Mouse (Mus musculus): ENCODE data around the gene Sv2a.

- no peak for TF ChIP-seq CTCF (IDR thresholded peaks at IDR 0.05; ENCODE audit: borderline replicate concordance, extremely low read depth, insufficient read depth, insufficient read length)
- TF ChIP-seq POLR2A (IDR thresholded peaks at IDR 0.05; ENCODE audit: borderline replicate concordance, extremely low read depth, insufficient read depth, insufficient read length, poor library complexity, severe bottlenecking): no peak
Observed at GRCm38 (mm10) chr3:96170276-96170675, 10.7 kb upstream of the Sv2a start.

Data from brain, embryonic 14.5 days (tissue).